Comparison of ENCODE assay signal across 22 mouse cellular contexts in genomic region chrX:159047876-159048275, GRCm38 (mm10).
"Had no signal": no experiment of that assay in that cellular context is flagged by ENCODE, and none has a peak within 500 bp of the region (broad histone marks: within the 10 kb centered on the region; RNA-seq: fewer than 3 reads in every experiment).

No protein-coding gene starts in this region.

- H3K4me3 ChIP-seq: kidney, embryonic 15.5 days; left cerebral cortex, adult 2 months; limb, embryonic 12.5 days; limb, embryonic 15.5 days; midbrain, embryonic 10.5 days; midbrain, embryonic 13.5 days; myocyte; neural tube, embryonic 13.5 days had no signal

- H3K27ac ChIP-seq: kidney, embryonic 15.5 days; left cerebral cortex, adult 2 months; limb, embryonic 12.5 days; limb, embryonic 15.5 days; liver, embryonic 14.5 days; macrophage; midbrain, embryonic 10.5 days; midbrain, embryonic 13.5 days; neural tube, embryonic 13.5 days had no signal

- H3K4me2 ChIP-seq: kidney, embryonic 15.5 days; limb, embryonic 12.5 days; limb, embryonic 15.5 days; liver, embryonic 11.5 days; lung, embryonic 14.5 days; midbrain, embryonic 13.5 days; neural tube, embryonic 13.5 days had no signal

- H3K9me3 ChIP-seq: kidney, embryonic 15.5 days; limb, embryonic 12.5 days; limb, embryonic 15.5 days; midbrain, embryonic 10.5 days; midbrain, embryonic 13.5 days; neural tube, embryonic 13.5 days had no signal

- H3K4me1 ChIP-seq: kidney, embryonic 15.5 days; limb, embryonic 12.5 days; limb, embryonic 15.5 days; midbrain, embryonic 10.5 days; midbrain, embryonic 13.5 days; neural tube, embryonic 13.5 days had no signal

- ATAC-seq: liver, postnatal 0 days; lung, postnatal 0 days; midbrain, embryonic 13.5 days; midbrain, embryonic 16.5 days had no signal

- H3K36me3 ChIP-seq: kidney, embryonic 15.5 days; limb, embryonic 12.5 days; limb, embryonic 15.5 days; midbrain, embryonic 10.5 days; midbrain, embryonic 13.5 days; neural tube, embryonic 13.5 days had no signal

- H3K9ac ChIP-seq: kidney, embryonic 15.5 days; limb, embryonic 12.5 days; limb, embryonic 15.5 days; liver, embryonic 14.5 days; liver, postnatal 0 days; lung, embryonic 14.5 days; midbrain, embryonic 13.5 days; neural tube, embryonic 13.5 days had no signal

- DNase-seq: kidney, postnatal 10 days; kidney, postnatal 36 days; layer of hippocampus, postnatal 36 days; left cerebral cortex, postnatal 4 days; liver, postnatal 0 days; lung, embryonic 14.5 days; retina, postnatal 1 day; thymus, adult 18-20 months; thymus, postnatal 36 days had no signal

- H3K27me3 ChIP-seq: limb, embryonic 15.5 days; midbrain, embryonic 13.5 days; neural tube, embryonic 13.5 days had no signal
